Mouse (Mus musculus) monocyte, adult 2 months (primary cell): Measurements from ENCODE around the gene Fstl3.

ENCODE experiments used
- DNase-seq, 2 experiments: peaks; one replicate each; pipeline ENCODE4 v3.0.0; 2022; ENCODE audit warnings: low spot score in 2 of 2, low read depth in 1 of 2

Fstl3 gene

DNA sequence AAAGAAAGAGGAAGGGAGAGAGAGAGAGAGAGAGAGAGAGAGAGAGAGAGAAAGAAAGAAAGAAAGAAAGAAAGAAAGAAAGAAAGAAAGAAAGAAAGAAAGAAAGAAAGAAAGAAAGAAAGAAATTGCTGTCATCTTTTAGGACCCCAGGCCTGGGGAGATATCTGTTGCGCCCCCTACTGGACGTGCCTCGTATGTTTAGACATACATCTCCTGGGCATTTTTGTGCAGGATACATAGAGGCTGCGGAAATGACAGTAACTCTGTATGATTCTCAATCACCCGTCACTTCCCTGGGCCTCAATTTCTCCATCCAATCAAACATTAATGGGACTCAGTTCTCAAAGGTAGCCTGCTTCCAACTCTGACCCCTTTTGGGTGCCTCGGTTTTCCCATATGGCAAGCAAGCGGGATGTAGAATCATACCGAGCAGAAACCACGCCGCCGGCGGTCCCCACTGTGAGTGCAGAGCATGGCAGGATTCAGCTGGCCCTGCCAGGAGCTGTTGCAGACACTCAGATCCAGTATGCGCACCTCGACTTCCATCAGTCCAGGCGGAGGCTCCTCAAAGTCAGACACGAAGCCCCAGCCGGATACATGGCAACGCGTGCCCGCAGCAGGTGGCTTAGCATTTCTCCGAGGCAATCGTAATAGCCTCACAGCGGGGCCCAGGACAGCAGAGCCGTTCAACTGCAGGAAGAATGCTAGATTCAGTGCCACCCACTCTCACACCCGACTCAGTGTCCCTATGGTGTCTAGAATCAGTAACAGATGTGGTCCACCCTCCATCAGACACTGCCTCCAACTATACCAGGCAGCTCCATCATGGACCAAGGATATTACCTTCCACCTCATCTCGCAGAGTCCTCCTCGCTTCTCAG lies 7.1 kb downstream of the Fstl3 start:
- DNase-seq: no peak

- DNase-seq: peak in 1 of 2 experiments; percentile 71
Measured at GRCm38 (mm10) chr10:79788386-79789158, 11.5 kb downstream of the Fstl3 start.

DNA sequence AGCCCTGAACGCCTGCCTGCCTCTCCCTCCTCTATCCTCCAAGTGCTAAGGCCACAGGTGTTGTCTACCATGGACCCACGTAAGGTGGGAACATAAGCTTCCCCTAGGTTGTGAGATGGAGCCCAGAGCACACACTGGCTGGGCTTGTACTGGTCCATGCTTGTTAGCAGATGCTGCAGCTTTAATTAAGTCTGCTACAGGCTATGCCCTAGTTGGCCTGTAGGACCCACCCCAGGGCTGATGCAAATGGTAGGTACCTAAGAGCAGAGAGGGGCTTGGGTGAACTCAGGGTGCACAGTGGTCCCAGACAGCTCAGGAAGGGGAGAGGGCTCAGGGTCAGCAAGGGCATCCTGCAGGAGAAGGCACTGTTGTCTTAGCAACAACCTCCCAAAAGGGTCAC lies 12.5 kb downstream of the Fstl3 start:
- no peak for DNase-seq

DNA sequence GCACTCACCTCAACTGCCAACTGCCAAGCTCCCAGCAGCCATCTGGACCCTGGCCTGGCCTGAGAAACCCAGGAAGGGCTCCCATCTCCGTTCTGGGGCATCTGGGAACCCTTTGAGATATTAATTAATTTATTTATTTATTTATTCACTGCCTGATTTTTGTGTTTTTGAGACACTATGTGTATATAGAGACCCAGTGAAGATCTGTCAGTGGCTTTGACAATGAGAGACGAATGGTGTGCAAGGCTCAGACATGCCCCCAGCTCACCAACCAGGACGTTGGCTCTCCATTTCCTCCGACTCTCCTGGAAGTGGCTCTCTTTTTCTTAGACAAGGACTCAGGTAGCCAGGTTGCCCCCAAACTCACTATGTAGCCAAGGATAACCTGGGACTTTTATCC lies 13.8 kb downstream of the Fstl3 start, which contains the start of gene Prss57:
Gene Prss57 (minus strand): TSS at position 101 of the 400 bp plus-strand sequence.
- DNase-seq: no peak

GRCm38 (mm10) chr10:79792339-79793040 lies 15.4 kb downstream of the Fstl3 start:
- no peak for DNase-seq

GRCm38 (mm10) chr10:79793051-79793737 lies 16.1 kb downstream of the Fstl3 start, which contains the start of gene Palm:
Gene Palm, plus strand, starts transcription at chr10:79793572.
- DNase-seq: peak in 1 of 2 experiments; percentile 66

DNA sequence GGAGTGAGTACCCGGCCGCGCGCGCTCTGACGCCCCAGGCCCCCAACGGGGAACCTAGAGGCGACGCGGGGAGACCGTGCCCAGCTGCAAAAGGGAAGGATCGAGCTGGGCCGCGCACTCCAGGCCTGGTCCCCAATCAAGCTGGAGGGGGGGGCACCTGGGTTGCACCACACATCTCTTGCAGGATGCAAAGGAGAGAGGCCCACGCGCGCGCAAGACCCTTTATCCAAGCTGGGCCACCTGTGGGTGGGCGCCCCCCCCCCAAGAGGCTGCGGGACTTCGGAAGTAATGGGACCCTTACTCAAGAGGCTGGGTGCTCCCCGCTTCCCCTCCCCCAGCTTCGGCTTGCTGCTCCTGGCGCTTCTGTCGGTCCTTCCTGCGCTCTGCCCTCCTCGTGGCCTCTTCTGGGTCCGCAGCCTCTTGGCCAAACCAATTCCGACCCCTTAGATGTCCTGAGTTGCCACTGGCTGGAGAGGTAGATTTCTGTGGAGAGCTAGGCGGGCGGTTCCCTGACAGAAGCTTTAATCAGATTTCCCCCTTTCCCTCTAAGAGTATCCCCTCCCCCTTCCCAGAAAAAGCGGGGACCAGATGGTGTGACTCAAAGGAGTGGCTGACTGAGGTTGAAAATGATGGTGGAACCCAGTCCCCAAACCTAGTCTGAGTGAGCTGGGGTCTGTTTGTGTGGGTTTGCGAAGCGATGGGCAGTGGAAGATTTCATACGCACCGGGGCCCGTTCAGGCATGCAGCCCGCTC lies 16.8 kb downstream of the Fstl3 start:
- no peak for DNase-seq

DNA sequence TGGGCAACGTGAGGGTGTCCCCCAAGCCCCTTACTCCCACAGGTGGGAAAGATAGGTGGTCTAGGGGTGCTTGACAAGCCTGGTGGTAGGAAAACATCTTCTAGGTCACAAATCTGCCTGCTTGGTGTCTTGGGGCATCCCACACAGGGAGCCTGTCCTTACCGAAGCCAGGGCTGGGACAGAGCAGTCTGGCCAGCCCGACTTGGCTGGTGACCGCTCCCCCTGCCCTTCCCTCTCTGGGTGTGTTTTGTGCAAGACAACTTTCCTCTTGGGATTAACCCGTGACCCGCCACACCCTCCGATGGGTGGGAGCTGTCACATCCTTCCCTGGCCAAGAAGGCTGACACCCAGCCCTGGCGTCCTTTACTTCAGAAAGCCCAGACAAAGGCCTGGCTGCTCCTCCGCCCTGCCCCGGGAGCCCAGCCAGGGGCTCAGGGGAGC lies 17.4 kb downstream of the Fstl3 start:
- DNase-seq: no peak

DNA sequence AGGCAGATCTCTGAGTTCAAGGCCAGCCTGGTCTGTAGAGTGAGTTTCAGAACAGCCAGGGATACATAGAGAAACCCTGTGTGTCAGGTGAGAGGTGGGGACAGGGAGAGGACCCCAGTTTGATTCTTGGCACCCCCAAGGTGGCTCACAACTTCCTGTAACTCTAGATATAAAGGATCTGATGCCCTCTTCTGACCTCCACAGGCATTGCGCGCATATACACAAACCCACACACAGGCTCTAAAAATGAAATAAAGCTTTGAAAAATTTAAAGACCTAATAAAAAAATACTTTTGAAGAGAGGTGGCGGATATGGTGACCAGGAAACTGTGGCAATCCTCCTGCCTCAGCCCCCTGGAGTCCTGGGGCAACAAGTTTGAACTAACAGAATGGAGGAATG lies 18.8 kb downstream of the Fstl3 start:
- no peak for DNase-seq

DNA sequence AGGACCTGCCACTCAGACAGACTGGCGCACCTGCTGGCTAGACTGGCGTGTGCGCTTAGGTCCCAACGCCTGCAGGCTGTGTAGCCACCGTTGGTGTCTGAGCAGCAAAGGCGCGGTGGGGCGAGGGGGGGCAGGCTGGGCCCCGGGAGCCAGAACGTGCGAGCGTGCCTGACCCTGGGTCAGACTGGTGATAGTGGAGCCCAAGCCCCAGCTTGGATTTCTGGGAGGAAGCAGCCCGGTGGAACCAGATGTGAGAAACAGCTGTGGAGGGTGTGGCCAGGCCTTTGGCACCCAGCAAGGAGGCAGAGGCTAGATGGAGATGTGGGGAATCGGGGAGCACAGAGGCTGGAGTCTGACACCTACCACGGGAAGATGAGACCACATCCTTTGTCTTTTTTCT lies 20.3 kb downstream of the Fstl3 start:
- no peak for DNase-seq

GRCm38 (mm10) chr10:79798289-79798928 lies 21.3 kb downstream of the Fstl3 start:
- no peak for DNase-seq

GRCm38 (mm10) chr10:79800508-79800907 lies 23.4 kb downstream of the Fstl3 start:
- no peak for DNase-seq

DNA sequence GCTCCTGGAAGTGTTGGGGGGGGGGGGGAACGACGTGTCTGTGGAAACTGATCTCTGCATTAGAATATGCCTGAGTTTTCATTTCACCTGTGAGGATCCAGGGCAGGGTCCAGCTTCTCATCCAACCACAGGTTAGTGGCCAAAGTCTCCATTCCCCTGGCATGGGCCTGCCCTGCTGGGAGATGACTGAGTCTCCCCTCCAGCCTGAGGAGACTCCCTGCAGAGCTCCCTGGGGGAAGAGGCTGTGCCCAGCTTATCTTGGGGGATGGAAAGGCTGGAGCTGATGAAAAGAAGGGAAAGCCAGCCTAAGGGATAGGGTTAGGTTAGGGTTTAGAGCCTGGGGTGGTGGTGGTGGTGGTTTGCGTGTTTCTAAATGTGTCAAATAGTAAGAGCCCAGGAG lies 24.8 kb downstream of the Fstl3 start:
- DNase-seq: no peak

GRCm38 (mm10) chr10:79802331-79802971 lies 25.4 kb downstream of the Fstl3 start:
- DNase-seq: peak; percentile 29 to 36

DNA sequence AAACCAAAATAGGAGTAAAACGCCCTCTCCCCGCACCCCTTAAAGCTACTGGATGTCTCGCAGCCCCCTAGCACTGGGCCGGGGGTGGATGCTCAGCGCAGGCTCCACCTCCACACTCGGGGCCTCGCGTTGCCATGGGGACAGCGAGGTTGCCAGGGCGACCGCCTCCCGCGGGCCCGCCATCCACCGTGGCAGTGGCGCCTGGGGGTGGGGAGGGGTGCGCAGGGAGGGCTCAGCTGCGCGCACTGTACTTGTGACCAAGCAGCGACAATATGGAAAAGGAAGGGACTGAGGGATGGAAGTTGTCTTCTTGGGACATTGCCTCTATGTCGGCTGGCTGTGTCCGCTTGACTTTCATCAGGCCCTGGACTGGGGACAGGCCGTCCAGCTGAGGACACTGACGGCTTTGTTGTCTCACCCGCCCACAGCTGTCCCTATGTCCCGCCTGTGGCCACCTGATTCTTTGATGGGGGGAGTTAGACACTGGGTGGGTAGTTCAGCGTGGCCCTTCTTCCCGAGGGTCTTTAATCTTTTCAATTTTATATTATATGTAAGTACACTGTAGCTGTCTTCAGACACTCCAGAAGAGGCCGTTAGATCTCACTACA lies 26.7 kb downstream of the Fstl3 start:
- no peak for DNase-seq

- no peak for DNase-seq
Measured at GRCm38 (mm10) chr10:79805636-79806035, 28.6 kb downstream of the Fstl3 start.

DNA sequence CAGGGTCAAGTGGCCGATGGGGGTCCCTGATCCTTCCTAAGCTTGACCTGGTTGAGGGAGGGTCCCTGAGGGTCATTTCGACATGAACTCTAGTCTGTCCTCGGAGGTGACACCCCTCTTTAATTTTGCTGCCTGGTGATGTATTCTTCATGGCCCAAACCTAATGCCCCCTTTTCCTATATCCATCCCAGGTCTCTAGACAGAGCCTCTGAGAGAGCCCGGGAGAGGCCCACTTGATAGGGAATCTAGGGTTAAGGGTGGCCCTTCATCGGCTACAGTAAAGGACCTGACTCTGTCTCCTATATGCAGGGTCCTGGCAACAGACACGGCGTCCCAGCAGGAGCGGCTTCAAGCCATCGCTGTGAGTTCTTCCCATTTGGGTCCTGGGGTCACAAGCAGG lies 29.3 kb downstream of the Fstl3 start:
- DNase-seq: no peak

GRCm38 (mm10) chr10:79806972-79807371 lies 29.9 kb downstream of the Fstl3 start:
- DNase-seq: no peak

DNA sequence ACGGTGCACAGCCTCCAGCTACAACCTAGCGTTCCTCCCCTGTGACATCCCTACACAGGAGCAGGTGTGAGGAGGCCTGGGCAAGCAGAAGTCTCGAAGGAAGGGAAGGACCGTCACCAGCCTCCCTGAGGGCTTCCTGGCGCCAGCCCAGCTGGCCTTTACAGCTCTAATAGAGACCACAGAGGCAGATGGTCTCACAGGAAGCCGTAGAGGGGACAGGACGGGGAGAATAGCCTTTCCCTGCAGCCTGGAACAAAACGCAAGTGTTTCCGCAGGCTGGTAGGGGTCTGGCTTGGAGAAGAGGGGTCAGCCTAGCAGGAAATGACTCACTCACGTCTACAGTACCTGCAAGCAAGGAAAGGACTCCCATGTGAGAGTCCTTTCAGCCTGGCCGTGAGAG lies 30.8 kb downstream of the Fstl3 start:
- DNase-seq: no peak
